Mouse (Mus musculus) thymus, postnatal 10 days (tissue): ENCODE results near the gene Grid2ip.
A peak's percentile ranks its signal among the peaks of the same experiment; 100 is the strongest.

Source experiments
- DNase-seq, 2 experiments: peaks; one replicate each; pipeline ENCODE4 v3.0.0; 2021; ENCODE audit warnings: low spot score in 2 of 2

Grid2ip gene

DNA sequence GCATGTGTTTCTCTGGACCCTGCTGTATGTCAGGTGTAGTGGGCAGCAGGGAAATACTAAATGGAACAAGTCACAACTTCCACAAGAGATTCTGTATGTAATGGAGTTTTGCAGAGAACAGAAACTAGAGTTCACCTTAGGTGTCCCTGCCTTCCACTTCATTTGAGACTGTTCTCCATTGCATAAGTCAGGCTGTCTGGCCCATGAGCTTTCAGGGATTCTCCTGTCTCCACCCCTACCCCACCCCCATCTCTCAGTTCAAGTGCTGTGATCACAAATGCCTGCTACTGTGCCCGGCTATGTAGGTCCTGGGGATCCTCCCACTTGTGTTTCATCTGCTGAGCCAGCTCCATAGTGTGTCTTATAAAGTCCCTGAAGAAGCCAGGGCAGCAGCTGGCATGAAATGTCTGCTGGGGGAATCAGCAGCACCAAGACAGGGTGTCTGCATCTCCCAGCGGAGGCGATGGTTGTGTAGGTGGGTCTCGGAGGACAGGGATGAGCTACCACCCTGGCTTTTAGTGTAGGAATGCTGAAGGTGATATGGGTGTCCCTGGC is 53.8 kb downstream of the Grid2ip start:
- no peak for DNase-seq

DNA sequence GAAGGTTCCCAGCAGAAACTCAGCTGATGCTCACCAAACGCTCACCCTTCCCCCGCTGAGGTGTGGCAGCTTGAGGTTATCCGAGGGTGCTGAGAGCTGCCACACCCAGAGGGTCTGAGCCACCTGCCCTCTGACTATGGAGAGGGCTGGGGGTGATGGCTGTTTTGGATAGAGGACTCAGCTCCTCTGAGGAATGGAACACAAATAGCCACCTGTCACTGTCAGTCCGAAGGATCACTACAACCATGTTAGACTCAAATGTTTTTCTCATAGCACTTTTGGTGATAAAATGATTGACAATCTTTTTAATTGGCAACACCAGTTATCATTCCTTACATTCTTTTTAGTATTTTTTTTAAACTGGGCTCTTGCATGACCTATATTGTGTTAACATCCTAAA is 64.3 kb downstream of the Grid2ip start:
- DNase-seq, result no peak

DNA sequence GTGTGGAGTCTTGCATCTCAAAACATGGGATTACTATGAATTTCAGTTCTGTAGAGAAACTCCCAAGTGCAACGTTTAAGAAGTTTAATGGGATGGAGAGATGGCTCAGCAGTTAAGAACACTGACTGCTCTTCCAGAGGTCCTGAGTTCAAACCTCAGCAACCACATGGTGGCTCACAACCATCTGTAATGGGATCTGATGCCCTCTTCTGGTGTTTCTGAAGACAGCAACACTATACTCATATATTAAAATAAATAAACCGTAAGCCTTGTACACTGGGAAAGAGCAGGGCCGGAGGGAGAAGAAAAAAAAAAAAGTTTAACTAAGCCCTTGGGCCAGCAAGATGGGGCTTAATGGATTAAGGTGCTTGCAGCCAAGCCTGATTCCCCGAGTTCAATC is 65.9 kb downstream of the Grid2ip start:
- DNase-seq, result no peak

DNA sequence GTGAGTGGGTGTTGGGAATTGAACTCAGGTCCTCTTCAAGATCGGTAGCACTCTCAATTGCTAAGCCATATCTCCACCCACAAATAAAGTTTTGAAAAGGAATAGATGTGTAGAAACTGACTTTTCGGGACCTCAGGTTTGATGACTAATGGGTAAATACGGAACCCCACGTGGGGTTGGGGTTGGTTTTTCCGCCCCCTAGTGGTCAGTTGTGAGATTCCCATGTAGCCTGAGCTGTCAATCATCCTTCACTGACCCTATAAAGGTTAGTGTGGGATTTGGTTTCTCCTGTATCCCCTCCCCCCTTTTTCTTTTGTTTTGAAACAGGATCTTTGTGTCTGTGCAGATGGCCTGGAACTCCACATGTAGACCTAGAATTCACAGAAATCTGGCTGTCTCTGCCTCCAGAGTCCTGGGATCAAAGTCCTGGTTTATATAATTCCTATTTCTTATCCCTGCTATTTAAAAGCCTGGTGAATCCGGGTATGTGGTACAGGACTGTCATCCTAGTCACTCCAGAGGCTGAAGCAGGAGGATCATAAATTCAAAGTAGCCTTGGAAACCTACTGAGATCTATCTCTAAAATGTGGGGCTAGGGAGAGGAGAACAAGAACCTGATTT is 66.9 kb downstream of the Grid2ip start:
- DNase-seq, result peak; percentile 14 to 67

DNA sequence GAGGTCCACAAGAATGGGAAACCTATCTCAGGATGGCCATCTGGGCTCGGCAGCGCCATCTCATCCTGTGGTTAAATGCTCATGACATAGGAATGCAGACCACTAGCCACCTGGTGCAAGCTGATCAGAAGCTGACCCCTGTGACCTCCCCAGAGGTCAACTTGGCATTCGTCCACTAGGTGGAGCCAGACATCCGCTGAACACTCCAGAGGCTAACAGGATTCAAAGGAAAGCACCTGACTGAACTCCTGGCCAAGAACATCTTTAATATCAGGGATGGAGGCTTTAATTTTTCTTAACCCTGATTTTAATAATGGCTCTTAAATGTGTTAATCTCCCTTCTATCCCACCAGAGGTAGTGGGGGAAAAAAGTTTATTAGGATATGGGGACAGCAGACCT is 77.3 kb downstream of the Grid2ip start:
- peak; percentile 16 to 71 for DNase-seq

DNA sequence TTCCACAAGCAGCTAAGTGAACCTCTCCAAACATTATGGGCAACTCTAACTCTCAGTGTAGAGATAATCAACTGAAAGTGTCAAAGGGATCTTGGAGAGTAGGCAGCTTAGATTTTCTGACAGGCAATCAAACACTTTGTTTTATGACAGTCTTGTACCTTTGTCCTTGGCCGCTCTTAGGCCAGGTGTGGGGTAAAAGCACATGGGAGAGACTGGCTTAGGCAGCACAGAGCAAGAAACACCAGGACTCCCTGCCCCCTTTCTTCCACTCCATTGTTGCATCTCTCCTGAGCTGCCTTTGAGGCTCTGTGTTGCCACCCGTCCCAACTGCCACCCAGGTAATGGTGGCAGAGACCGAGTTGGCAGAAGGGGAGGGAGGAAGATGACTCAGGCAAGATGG is 84.2 kb downstream of the Grid2ip start:
- no peak for DNase-seq

DNA sequence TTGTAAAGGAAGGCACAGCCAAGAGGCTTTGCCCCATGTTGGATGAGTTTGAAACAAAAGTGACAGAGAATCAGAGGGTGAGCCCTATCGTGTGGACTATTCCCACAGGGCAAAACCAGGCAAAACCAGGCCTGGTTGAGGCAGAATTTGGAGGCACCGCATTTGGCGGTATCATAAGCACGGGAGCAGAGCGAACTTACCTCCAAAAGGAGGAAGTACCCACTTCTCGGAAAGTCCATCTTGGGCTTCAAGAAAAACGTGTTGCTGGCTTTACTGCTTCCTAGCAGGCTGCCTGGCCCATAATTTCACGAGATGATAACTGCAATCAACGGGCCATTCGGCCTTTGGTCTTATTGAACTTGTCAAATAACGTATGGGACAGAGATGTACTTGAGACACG is 84.6 kb downstream of the Grid2ip start:
- DNase-seq, result no peak
